Mouse (Mus musculus): Measurements from ENCODE around the gene Slc7a8. TPM values are rescaled to one million over a fixed set of nuclear protein-coding genes. Genes with fewer than 3 reads are reported as not detected.
"Not testable (repeated sequence)": the region's sequence is repeated elsewhere in the genome, so short reads cannot be mapped to it uniquely, and the experiment has no call there.

Gene Slc7a8
- polyA plus RNA-seq, 1 experiment from 2014 or later, result 45.7 TPM

DNA sequence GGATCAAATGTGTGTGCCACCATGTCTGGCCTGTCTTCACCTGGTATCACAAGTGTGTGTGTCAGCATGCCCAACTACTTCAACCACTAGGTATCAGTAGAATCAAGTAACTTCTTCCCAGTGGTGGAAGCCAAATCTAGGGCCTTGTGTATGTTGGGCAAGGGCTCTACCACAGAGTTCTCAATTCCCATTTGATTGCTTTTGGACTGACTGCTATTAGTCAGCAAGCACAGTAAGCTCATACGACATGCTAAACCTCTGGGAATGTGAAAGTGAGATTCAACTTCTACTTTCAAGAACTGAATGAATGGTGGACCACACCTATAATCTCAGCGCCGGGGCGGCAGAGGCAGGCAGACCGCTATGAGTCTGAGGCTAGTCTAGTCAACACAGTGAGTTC, 11.4 kb downstream of the Slc7a8 start:
- ATAC-seq, result no peak

DNA sequence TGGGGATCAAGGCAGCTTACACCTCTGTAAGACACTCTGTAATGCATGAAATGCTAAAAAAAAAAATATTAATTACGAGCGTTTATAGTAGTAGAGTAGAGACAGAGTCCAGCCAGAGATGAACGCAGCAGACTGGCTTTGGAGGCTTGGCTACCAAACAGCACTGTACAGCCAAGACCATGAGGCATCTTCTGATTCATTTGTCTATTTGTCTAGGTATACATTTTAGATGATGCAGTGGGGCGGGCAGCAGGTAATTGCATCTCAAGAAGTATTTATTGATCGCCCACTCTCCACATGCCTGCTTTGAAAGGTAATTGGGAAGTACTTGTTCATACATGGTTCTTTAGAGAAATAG, 12.7 kb downstream of the Slc7a8 start:
- no peak overlapping the region for H3K9ac ChIP-seq (ENCODE audit: low read depth, low read length)
- H3K27ac ChIP-seq (ENCODE audit: low read length), result no peak overlapping the region
- no peak overlapping the region for H3K4me3 ChIP-seq (ENCODE audit: low read length)
- no peaks in the 10 kb centered on the region for H3K9me3 ChIP-seq (ENCODE audit: control insufficient read depth, low read length)
- H3K36me3 ChIP-seq (ENCODE audit: control insufficient read depth, insufficient read depth, low read length), result no peaks in the 10 kb centered on the region
- WGBS, result 90% methylated on average over 5 of the region's 5 CpGs
- H3K4me2 ChIP-seq (ENCODE audit: low read depth, low read length), result no peak overlapping the region
- no peak for ATAC-seq
- H3K4me1 ChIP-seq (ENCODE audit: control insufficient read depth, insufficient read depth, low read length), result no peaks in the 10 kb centered on the region
- no peaks in the 10 kb centered on the region for H3K27me3 ChIP-seq (replicated peaks; ENCODE audit: control insufficient read depth, insufficient read depth, low read length)

More for the DNA sequence above, 11.4 kb downstream of the Slc7a8 start:
- no peaks in the 10 kb centered on the region for H3K36me3 ChIP-seq (ENCODE audit: control insufficient read depth, insufficient read depth, low read length)
- no peak overlapping the region for H3K4me2 ChIP-seq (ENCODE audit: low read depth, low read length)
- H3K9ac ChIP-seq (ENCODE audit: low read depth, low read length), result no peak overlapping the region
- H3K9me3 ChIP-seq (ENCODE audit: control insufficient read depth, low read length), result no peaks in the 10 kb centered on the region
- no peak overlapping the region for H3K4me3 ChIP-seq (ENCODE audit: low read length)
- H3K4me1 ChIP-seq (ENCODE audit: control insufficient read depth, insufficient read depth, low read length), result no peaks in the 10 kb centered on the region
- WGBS, result 89% methylated on average over 5 of the region's 5 CpGs
- H3K27me3 ChIP-seq (replicated peaks; ENCODE audit: control insufficient read depth, insufficient read depth, low read length), result no peaks in the 10 kb centered on the region
- no peak overlapping the region for H3K27ac ChIP-seq (ENCODE audit: low read length)

DNA sequence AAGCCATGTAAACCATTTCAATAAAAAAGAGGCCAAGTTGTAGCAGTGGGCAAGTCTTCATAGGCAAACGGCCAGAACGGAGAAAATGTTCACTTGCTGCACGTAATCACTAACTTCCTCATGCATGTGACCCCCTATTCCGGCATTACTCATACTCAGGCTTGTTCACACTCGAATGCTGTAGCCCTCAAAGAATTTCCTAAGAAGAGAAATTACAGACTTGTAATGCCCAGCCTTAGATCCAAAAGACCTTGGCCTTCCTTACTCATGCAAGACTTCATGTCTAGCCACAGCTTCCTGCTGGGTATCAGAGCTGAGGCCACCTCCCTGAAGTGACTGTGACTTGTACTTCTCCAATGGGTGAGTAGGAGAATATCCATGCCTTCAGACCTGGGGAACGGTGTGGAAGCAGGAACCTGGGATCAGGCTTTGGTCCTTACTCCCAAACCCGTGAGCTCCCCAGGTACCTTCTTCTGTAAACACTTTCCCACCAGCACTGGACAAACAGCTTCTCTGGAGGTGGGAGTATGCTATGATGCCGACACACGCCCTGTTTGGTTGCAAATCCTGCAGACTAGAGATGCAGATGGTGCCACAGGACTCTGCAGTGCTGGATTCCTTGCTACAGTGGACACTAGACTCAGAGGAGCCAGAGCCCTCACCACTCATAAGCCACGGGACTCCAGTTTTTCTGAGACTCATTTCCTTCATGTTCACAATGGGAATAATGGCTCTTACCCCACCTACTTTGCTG, 13.3 kb downstream of the Slc7a8 start:
- Histone ChIP-seq H3K9me3 (ENCODE audit: control insufficient read depth, low read length) (no peaks in the 10 kb centered on the region), H3K4me3 (ENCODE audit: low read length) (no peak overlapping the region), H3K4me2 (ENCODE audit: low read depth, low read length) (no peak overlapping the region), H3K27me3 (replicated peaks; ENCODE audit: control insufficient read depth, insufficient read depth, low read length) (no peaks in the 10 kb centered on the region), H3K27ac (ENCODE audit: low read length) (no peak overlapping the region), H3K4me1 (ENCODE audit: control insufficient read depth, insufficient read depth, low read length) (no peaks in the 10 kb centered on the region), H3K36me3 (ENCODE audit: control insufficient read depth, insufficient read depth, low read length) (no peaks in the 10 kb centered on the region), H3K9ac (ENCODE audit: low read depth, low read length) (no peak overlapping the region)
- 80% methylated on average over 10 of the region's 10 CpGs for WGBS
- ATAC-seq, result no peak

DNA sequence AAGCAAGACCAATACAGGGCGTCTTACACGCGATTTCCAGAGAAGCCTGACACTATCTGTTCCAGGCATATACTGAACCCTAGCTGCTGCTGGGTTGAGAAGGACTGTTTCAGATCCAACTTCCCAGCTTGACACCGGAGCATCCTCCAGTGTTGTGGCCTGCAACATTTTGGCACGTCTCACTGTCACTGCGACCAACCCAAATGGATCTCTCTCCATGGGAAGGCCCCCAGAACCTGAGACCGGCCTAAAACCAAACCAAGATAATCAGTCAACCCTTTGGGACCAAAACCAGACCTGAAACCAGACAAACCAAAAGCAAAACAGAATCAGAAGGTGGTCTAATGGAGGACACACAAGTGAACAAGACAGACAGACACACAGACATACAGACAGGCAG, 14.8 kb downstream of the Slc7a8 start:
- not testable (repeated sequence) for ATAC-seq; H3K27me3 ChIP-seq (replicated peaks; ENCODE audit: control insufficient read depth, insufficient read depth, low read length); H3K27ac ChIP-seq (ENCODE audit: low read length); H3K9me3 ChIP-seq (ENCODE audit: control insufficient read depth, low read length); H3K4me3 ChIP-seq (ENCODE audit: low read length); H3K9ac ChIP-seq (ENCODE audit: low read depth, low read length); H3K36me3 ChIP-seq (ENCODE audit: control insufficient read depth, insufficient read depth, low read length); H3K4me1 ChIP-seq (ENCODE audit: control insufficient read depth, insufficient read depth, low read length); H3K4me2 ChIP-seq (ENCODE audit: low read depth, low read length)
- 96% methylated on average over 4 of the region's 7 CpGs for WGBS

DNA sequence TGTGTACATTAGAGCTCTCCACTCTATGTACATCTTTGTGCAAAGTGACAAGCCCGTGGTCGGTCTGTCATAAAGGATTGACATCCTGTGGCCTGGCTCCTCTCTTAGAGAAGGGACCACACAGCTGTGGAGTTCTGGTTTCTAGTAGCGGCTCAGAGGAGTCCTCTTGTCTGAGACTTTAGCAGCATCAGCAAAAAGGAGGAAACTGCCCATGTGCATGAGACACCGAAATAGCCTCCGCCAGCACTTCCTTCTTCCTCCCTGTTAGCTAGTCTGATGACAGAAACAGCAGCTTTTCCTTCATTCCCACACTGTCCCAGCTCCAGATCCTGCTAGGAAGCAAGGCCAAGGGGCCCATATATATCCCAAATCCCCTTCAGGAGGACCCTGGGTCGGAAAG, 25.4 kb downstream of the Slc7a8 start:
- no peaks in the 10 kb centered on the region for H3K36me3 ChIP-seq (ENCODE audit: control insufficient read depth, insufficient read depth, low read length)
- 64% methylated on average over 6 of the region's 6 CpGs for WGBS
- no peak overlapping the region for H3K4me3 ChIP-seq (ENCODE audit: low read length)
- peaks cover 15% of the 10 kb centered on the region for H3K4me1 ChIP-seq (ENCODE audit: control insufficient read depth, insufficient read depth, low read length)
- ATAC-seq, result 0 out of 2 replicates have a peak, but pooled peaks have one; percentile 21
- H3K27me3 ChIP-seq (replicated peaks; ENCODE audit: control insufficient read depth, insufficient read depth, low read length), result no peaks in the 10 kb centered on the region
- H3K4me2 ChIP-seq (ENCODE audit: low read depth, low read length), result no peak overlapping the region
- H3K9me3 ChIP-seq (ENCODE audit: control insufficient read depth, low read length), result no peaks in the 10 kb centered on the region
- peak overlapping the region; percentile 4; the same call in 1 of the 2 replicates for H3K27ac ChIP-seq (ENCODE audit: low read length)
- no peak overlapping the region for H3K9ac ChIP-seq (ENCODE audit: low read depth, low read length)

DNA sequence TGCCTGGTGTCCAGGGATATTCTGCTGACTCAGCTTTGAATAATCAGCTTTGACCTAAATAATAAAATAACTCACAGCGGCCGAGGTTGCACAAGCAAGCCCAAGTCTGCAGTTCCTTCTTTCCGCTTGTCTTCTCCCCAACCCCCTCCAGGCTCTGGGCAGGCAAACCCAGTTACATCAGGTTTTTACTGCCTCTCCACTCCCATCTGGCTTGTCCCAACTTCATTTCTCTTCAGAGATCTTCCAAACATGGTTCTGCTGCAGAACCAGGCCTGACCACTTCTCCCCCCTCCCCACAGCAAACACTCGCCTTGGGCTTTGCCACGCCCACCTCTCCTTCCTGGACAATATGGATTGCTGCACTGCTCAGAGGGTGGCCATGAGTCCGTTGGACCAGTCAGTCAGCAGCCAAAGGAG, 27.1 kb downstream of the Slc7a8 start:
- H3K9ac ChIP-seq (ENCODE audit: low read depth, low read length), result no peak overlapping the region
- WGBS, result 14% methylated on average over 6 of the region's 6 CpGs
- no peaks in the 10 kb centered on the region for H3K36me3 ChIP-seq (ENCODE audit: control insufficient read depth, insufficient read depth, low read length)
- H3K4me1 ChIP-seq (ENCODE audit: control insufficient read depth, insufficient read depth, low read length), result peaks cover 10% of the 10 kb centered on the region
- ATAC-seq, result peak; percentile 91
- peak overlapping the region; percentile 83 for H3K27ac ChIP-seq (ENCODE audit: low read length)
- no peak overlapping the region for H3K4me2 ChIP-seq (ENCODE audit: low read depth, low read length)
- no peaks in the 10 kb centered on the region for H3K27me3 ChIP-seq (replicated peaks; ENCODE audit: control insufficient read depth, insufficient read depth, low read length)
- no peaks in the 10 kb centered on the region for H3K9me3 ChIP-seq (ENCODE audit: control insufficient read depth, low read length)
- H3K4me3 ChIP-seq (ENCODE audit: low read length), result no peak overlapping the region

DNA sequence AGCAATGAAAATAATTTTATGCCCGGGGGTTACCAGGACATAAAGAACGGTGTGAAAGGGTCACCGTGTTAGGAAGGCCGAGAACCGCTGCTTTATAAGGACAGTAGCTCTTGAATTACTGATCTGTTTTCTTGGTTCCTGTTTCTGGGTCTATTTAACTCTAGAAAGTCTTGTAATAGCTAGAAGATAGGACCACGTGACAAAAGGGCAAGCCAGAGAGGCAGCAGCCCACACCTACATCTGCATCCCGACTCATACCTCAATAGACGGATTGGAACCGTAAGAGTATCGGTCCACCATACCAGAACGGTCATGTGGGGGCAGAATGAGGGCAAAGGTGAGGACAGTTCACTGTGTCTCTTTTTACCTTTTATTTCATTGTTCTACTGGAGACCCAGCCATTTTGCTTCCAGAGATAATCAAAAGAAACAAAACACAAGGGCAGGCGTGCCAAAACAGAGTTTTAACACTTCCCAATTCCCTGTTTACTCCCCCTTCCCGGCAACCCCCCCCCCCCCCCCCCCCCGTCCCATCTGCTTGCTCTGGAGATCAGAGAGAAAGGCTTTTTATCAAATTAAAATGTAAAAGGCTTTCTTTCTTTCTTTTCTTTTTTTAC, 27.7 kb downstream of the Slc7a8 start:
- no peak overlapping the region for H3K9ac ChIP-seq (ENCODE audit: low read depth, low read length)
- no peak overlapping the region for H3K4me3 ChIP-seq (ENCODE audit: low read length)
- H3K27me3 ChIP-seq (replicated peaks; ENCODE audit: control insufficient read depth, insufficient read depth, low read length), result no peaks in the 10 kb centered on the region
- H3K4me2 ChIP-seq (ENCODE audit: low read depth, low read length), result no peak overlapping the region
- WGBS, result 68% methylated on average over 14 of the region's 14 CpGs
- peaks cover 10% of the 10 kb centered on the region for H3K4me1 ChIP-seq (ENCODE audit: control insufficient read depth, insufficient read depth, low read length)
- H3K9me3 ChIP-seq (ENCODE audit: control insufficient read depth, low read length), result no peaks in the 10 kb centered on the region
- 0 out of 2 replicates have a peak, but pooled peaks have one; percentile 18 for ATAC-seq
- peak overlapping the region; percentile 8; the same call in 1 of the 2 replicates for H3K27ac ChIP-seq (ENCODE audit: low read length)
- H3K36me3 ChIP-seq (ENCODE audit: control insufficient read depth, insufficient read depth, low read length), result no peaks in the 10 kb centered on the region

DNA sequence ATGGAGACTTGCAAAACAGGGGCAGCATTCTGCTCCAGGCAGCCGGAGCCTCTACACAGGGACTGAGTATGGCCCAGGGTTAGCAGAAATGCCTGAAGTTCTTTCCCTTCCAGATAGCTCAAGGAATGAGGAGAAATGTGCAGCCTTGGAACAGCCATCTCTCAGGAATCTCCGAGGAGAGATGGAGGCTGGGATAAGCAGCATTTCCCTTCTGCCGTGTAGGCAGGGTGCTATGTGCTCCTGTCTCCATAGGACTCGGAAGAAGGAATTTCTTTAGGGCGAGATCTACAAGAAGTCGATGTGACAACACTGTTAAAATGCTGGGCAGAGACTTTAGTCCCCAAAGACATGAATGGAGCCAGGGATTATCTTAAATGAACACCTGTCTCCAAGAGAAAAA, 28.8 kb downstream of the Slc7a8 start:
- Histone ChIP-seq H3K4me1 (ENCODE audit: control insufficient read depth, insufficient read depth, low read length) (peaks cover 10% of the 10 kb centered on the region), H3K4me3 (ENCODE audit: low read length) (no peak overlapping the region), H3K9ac (ENCODE audit: low read depth, low read length) (no peak overlapping the region), H3K4me2 (ENCODE audit: low read depth, low read length) (no peak overlapping the region), H3K36me3 (ENCODE audit: control insufficient read depth, insufficient read depth, low read length) (no peaks in the 10 kb centered on the region), H3K9me3 (ENCODE audit: control insufficient read depth, low read length) (no peaks in the 10 kb centered on the region), H3K27ac (ENCODE audit: low read length) (no peak overlapping the region), H3K27me3 (replicated peaks; ENCODE audit: control insufficient read depth, insufficient read depth, low read length) (no peaks in the 10 kb centered on the region)
- 83% methylated on average over 6 of the region's 6 CpGs for WGBS
- ATAC-seq, result no peak

DNA sequence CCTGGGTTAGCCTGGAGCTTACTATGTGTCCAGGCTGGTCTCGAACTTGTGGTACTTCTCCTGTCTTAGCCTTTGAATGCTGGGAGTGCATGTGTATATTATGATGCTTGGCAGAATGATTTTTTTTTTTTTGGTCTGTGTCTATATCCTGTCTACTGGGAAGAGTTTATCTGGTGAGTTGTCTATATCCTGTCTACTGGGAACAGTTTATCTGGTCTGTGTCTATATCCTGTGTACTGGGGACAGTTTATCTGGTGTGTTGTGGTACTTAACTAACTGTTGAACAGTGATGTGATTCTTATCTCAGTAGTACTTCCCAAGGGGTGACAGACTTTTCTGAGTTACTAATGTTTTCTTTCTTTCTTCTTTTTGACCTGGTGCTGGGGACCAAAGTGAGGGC, 30.0 kb downstream of the Slc7a8 start:
- H3K4me3 ChIP-seq (ENCODE audit: low read length), result no peak overlapping the region
- H3K27me3 ChIP-seq (replicated peaks; ENCODE audit: control insufficient read depth, insufficient read depth, low read length), result no peaks in the 10 kb centered on the region
- H3K36me3 ChIP-seq (ENCODE audit: control insufficient read depth, insufficient read depth, low read length), result no peaks in the 10 kb centered on the region
- H3K9me3 ChIP-seq (ENCODE audit: control insufficient read depth, low read length), result no peaks in the 10 kb centered on the region
- H3K27ac ChIP-seq (ENCODE audit: low read length), result no peak overlapping the region
- no peak for ATAC-seq
- no peak overlapping the region for H3K9ac ChIP-seq (ENCODE audit: low read depth, low read length)
- WGBS, result 92% methylated on average over 1 of the region's 1 CpGs
- no peak overlapping the region for H3K4me2 ChIP-seq (ENCODE audit: low read depth, low read length)
- H3K4me1 ChIP-seq (ENCODE audit: control insufficient read depth, insufficient read depth, low read length), result peaks cover 10% of the 10 kb centered on the region

Data from intestine, embryonic 16.5 days (tissue).